Mouse (Mus musculus): ENCODE measurements at regions not wholly inside any gene's neighbourhood (a gene's known extent, or its start where the extent isn't known, plus 50 kb on each side); places are given as distances from the start of the nearest gene placed in this dataset.

- TF ChIP-seq CTCF (IDR thresholded peaks at IDR 0.05; ENCODE audit: low read depth) (no peak), EP300 (IDR thresholded peaks at IDR 0.05; ENCODE audit: low read depth) (no peak)
Observed at GRCm38 (mm10) chr4:124189352-124189992, 271.6 kb upstream of the 4930535I16Rik start.

Data from liver, postnatal 0 days (tissue).